Mouse (Mus musculus): Measurements from ENCODE around the gene Hif3a. TPM values are rescaled to one million over a fixed set of nuclear protein-coding genes. Genes with fewer than 3 reads are reported as not detected.

The Hif3a gene
- total and polyA plus RNA-seq, 2 experiments = 0.01 to 0.09 TPM

- no peak for DNase-seq (ENCODE audit: extremely low read depth, low read depth, low spot score)
- H3K27ac ChIP-seq (replicated peaks; ENCODE audit: insufficient read depth, low read depth, low read length) = no peak overlapping the region
These were observed 72.1 kb downstream of the Hif3a start for GRCm38 (mm10) chr7:16990006-16990744.

DNA sequence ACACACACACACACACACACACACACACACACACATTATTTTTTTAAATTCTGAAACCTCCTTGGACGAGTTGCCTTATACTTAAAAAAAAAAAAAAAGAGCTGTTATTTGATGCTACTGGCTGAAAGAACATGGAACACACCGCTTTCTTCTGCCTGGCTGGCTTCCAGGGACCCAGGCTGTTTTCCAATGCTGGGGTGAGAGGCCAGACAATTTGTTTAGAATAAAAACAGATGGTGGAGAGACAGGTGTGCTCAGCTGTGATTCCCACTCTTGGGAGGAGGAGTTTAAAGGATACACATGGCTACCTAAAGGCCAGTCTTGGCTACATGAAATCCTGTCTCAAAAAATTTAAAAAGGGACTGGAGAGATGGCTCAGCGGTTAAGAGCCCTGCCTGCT lies 73.8 kb downstream of the Hif3a start:
- WGBS = 43% methylated on average over 3 of the region's 3 CpGs
- TF ChIP-seq POLR2A (IDR thresholded peaks at IDR 0.05; ENCODE audit: extremely low read depth, insufficient read depth, low read length) (no peak), CTCF (IDR thresholded peaks at IDR 0.05; ENCODE audit: low read depth, low read length) (no peak)
- Histone ChIP-seq H3K36me3 (ENCODE audit: control insufficient read depth, insufficient read depth, low read length) (no peaks in the 10 kb centered on the region), H3K4me3 (ENCODE audit: insufficient read depth, low read depth, low read length) (no peak overlapping the region), H3K9ac (ENCODE audit: low read depth, low read length) (no peak overlapping the region), H3K4me1 (ENCODE audit: control insufficient read depth, insufficient read depth, low read length) (no peaks in the 10 kb centered on the region), H3K27ac (replicated peaks; ENCODE audit: insufficient read depth, low read depth, low read length) (no peak overlapping the region), H3K27me3 (ENCODE audit: control insufficient read depth, insufficient read depth, low read length) (0 out of 2 replicates have a peak, but pooled peaks cover 1% of the 10 kb centered on the region), H3K79me2 (ENCODE audit: control insufficient read depth, insufficient read depth, low read length) (no peaks in the 10 kb centered on the region)
- DNase-seq (ENCODE audit: extremely low read depth, low read depth, low spot score) = no peak

More at GRCm38 (mm10) chr7:16990006-16990744, 72.1 kb downstream of the Hif3a start:
- TF ChIP-seq POLR2A (IDR thresholded peaks at IDR 0.05; ENCODE audit: extremely low read depth, insufficient read depth, low read length) (no peak), CTCF (IDR thresholded peaks at IDR 0.05; ENCODE audit: low read depth, low read length) (no peak)
- WGBS = 60% methylated on average over 15 of the region's 15 CpGs
- no peaks in the 10 kb centered on the region for H3K36me3 ChIP-seq (ENCODE audit: control insufficient read depth, insufficient read depth, low read length)
- no peaks in the 10 kb centered on the region for H3K4me1 ChIP-seq (ENCODE audit: control insufficient read depth, insufficient read depth, low read length)
- no peaks in the 10 kb centered on the region for H3K79me2 ChIP-seq (ENCODE audit: control insufficient read depth, insufficient read depth, low read length)
- 0 out of 2 replicates have a peak, but pooled peaks cover 3% of the 10 kb centered on the region for H3K27me3 ChIP-seq (ENCODE audit: control insufficient read depth, insufficient read depth, low read length)
- no peak overlapping the region for H3K9ac ChIP-seq (ENCODE audit: low read depth, low read length)
- H3K4me3 ChIP-seq (ENCODE audit: insufficient read depth, low read depth, low read length) = no peak overlapping the region

GRCm38 (mm10) chr7:16987541-16988149 lies 74.6 kb downstream of the Hif3a start:
- H3K79me2 ChIP-seq (ENCODE audit: control insufficient read depth, insufficient read depth, low read length) = no peaks in the 10 kb centered on the region
- H3K4me1 ChIP-seq (ENCODE audit: control insufficient read depth, insufficient read depth, low read length) = no peaks in the 10 kb centered on the region
- no peak overlapping the region for H3K9ac ChIP-seq (ENCODE audit: low read depth, low read length)
- no peaks in the 10 kb centered on the region for H3K36me3 ChIP-seq (ENCODE audit: control insufficient read depth, insufficient read depth, low read length)
- H3K27ac ChIP-seq (replicated peaks; ENCODE audit: insufficient read depth, low read depth, low read length) = no peak overlapping the region
- no peak overlapping the region for H3K4me3 ChIP-seq (ENCODE audit: insufficient read depth, low read depth, low read length)
- TF ChIP-seq CTCF (IDR thresholded peaks at IDR 0.05; ENCODE audit: low read depth, low read length) = no peak
- no peak for TF ChIP-seq POLR2A (IDR thresholded peaks at IDR 0.05; ENCODE audit: extremely low read depth, insufficient read depth, low read length)
- no peak for DNase-seq (ENCODE audit: extremely low read depth, low read depth, low spot score)
- WGBS = 82% methylated on average over 7 of the region's 7 CpGs
- no peaks in the 10 kb centered on the region for H3K27me3 ChIP-seq (ENCODE audit: control insufficient read depth, insufficient read depth, low read length)

DNA sequence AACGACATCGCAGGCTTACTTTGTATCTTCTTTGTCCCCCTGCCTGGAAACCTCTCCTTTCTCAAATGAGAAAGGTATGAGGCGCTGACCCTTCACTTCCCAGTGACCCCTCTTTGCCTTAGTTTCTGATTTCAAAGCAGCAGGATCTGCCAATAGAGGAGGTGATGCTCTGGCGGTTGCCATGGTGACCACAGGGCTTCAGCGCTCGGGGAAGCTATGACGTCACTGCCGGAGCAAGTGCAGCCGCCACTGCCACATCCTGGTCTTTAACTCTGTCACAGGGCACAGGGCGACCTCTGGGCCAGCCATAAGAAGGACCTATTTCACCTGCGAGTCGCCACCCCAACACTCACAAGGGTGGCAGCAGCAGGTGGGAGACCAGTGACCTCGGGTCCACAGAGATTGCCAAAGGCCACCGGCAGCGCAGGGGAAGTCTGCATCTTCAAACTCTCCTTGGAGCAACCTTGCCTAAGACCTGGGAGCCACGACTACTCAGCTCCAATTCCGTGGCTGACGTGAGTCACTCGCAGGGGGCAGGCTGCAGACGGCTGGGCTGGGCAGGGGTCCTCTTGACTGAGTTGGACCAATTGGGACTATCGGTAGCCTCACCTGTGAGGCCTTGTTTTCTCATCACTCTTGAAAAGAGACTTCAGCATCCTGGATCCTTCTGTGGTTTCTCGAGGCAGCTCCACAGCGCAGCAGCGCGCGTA lies 79.2 kb downstream of the Hif3a start, which contains the start of gene Gm42372:
TSS of gene Gm42372 (plus strand) at position 228 of the 710 bp plus-strand sequence.
- Histone ChIP-seq H3K4me1 (ENCODE audit: control insufficient read depth, insufficient read depth, low read length) (peaks cover 3% of the 10 kb centered on the region; the same call in 1 of the 2 replicates), H3K9ac (ENCODE audit: low read depth, low read length) (no peak within 1 kb of the TSS), H3K27ac (replicated peaks; ENCODE audit: insufficient read depth, low read depth, low read length) (no peak within 1 kb of the TSS), H3K79me2 (ENCODE audit: control insufficient read depth, insufficient read depth, low read length) (no peaks in the 10 kb centered on the region), H3K4me3 (ENCODE audit: insufficient read depth, low read depth, low read length) (no peak within 1 kb of the TSS), H3K27me3 (ENCODE audit: control insufficient read depth, insufficient read depth, low read length) (no peaks in the 10 kb centered on the region), H3K36me3 (ENCODE audit: control insufficient read depth, insufficient read depth, low read length) (no peaks in the 10 kb centered on the region)
- WGBS = 45% methylated on average over 26 of the region's 26 CpGs
- no peak for DNase-seq (ENCODE audit: extremely low read depth, low read depth, low spot score)
- TF ChIP-seq POLR2A (IDR thresholded peaks at IDR 0.05; ENCODE audit: extremely low read depth, insufficient read depth, low read length) (no peak), CTCF (IDR thresholded peaks at IDR 0.05; ENCODE audit: low read depth, low read length) (no peak)

Other genes starting within 250 kb of the Hif3a start
- gene Strn4, start 246.5 kb downstream of the Hif3a start, total RNA-seq (2014; rRNA removed) = 18.7 and 26.3 TPM in 2 replicates
- gene Strn4, start 246.5 kb downstream of the Hif3a start, polyA plus RNA-seq (2012; rRNA removed) = 39.5 and 52.7 TPM in 2 replicates
- gene Fkrp, start 245.7 kb downstream of the Hif3a start, total RNA-seq (2014; rRNA removed) = 5.5 and 6.3 TPM in 2 replicates
- 14.3 and 15.3 TPM in 2 replicates for gene Fkrp, start 245.7 kb downstream of the Hif3a start, polyA plus RNA-seq (2012; rRNA removed)
- 2.5 and 5.1 TPM in 2 replicates for gene Prkd2, start 219.5 kb downstream of the Hif3a start, total RNA-seq (2014; rRNA removed)
- 7.8 and 11.7 TPM in 2 replicates for gene Prkd2, start 219.5 kb downstream of the Hif3a start, polyA plus RNA-seq (2012; rRNA removed)
- under 0.01 and 0.20 TPM in 2 replicates for gene Dact3, start 187.1 kb downstream of the Hif3a start, total RNA-seq (2014; rRNA removed)
- 0.52 and 0.64 TPM in 2 replicates for gene Dact3, start 187.1 kb downstream of the Hif3a start, polyA plus RNA-seq (2012; rRNA removed)
- gene Gng8, start 170.6 kb downstream of the Hif3a start, total RNA-seq (2014; rRNA removed) = not detected in 2 replicates
- gene Gng8, start 170.6 kb downstream of the Hif3a start, polyA plus RNA-seq (2012; rRNA removed) = 0.25 and 0.26 TPM in 2 replicates
- 0.07 and 0.09 TPM in 2 replicates for gene Ptgir, start 155.9 kb downstream of the Hif3a start, total RNA-seq (2014; rRNA removed)
- gene Ptgir, start 155.9 kb downstream of the Hif3a start, polyA plus RNA-seq (2012; rRNA removed) = 0.09 and 0.33 TPM in 2 replicates
- 64.9 and 77.4 TPM in 2 replicates for gene Calm3, start 138.3 kb downstream of the Hif3a start, total RNA-seq (2014; rRNA removed)
- 72.0 and 78.1 TPM in 2 replicates for gene Calm3, start 138.3 kb downstream of the Hif3a start, polyA plus RNA-seq (2012; rRNA removed)
- under 0.01 and 0.07 TPM in 2 replicates for gene Pnmal2, start 117.7 kb downstream of the Hif3a start, total RNA-seq (2014; rRNA removed)
- gene Pnmal2, start 117.7 kb downstream of the Hif3a start, polyA plus RNA-seq (2012; rRNA removed) = 0.02 and 0.10 TPM in 2 replicates
- gene Pnmal1, start 102.7 kb downstream of the Hif3a start, total RNA-seq (2014; rRNA removed) = not detected in 2 replicates
- not detected in 2 replicates for gene Pnmal1, start 102.7 kb downstream of the Hif3a start, polyA plus RNA-seq (2012; rRNA removed)
- 0.07 TPM in 1 of 2 replicates, not detected in the other for gene Gm42372, start 79.3 kb downstream of the Hif3a start, total RNA-seq (2014; rRNA removed)
- not detected in 2 replicates for gene Gm42372, start 79.3 kb downstream of the Hif3a start, polyA plus RNA-seq (2012; rRNA removed)
- gene Ccdc8, start 69.7 kb downstream of the Hif3a start, total RNA-seq (2014; rRNA removed) = 0.40 and 0.46 TPM in 2 replicates
- gene Ccdc8, start 69.7 kb downstream of the Hif3a start, polyA plus RNA-seq (2012; rRNA removed) = 0.21 and 0.35 TPM in 2 replicates
- 24.2 and 39.9 TPM in 2 replicates for gene Ppp5c, start 34.5 kb downstream of the Hif3a start, total RNA-seq (2014; rRNA removed)
- gene Ppp5c, start 34.5 kb downstream of the Hif3a start, polyA plus RNA-seq (2012; rRNA removed) = 93.2 and 112 TPM in 2 replicates
- not detected in 2 replicates for gene Psg16, start 11.6 kb upstream of the Hif3a start, total RNA-seq (2014; rRNA removed)
- not detected in 2 replicates for gene Psg16, start 11.6 kb upstream of the Hif3a start, polyA plus RNA-seq (2012; rRNA removed)
- not detected in 2 replicates for gene Ceacam3, start 87.9 kb upstream of the Hif3a start, total RNA-seq (2014; rRNA removed)
- gene Ceacam3, start 87.9 kb upstream of the Hif3a start, polyA plus RNA-seq (2012; rRNA removed) = not detected in 2 replicates
- not detected in 2 replicates for gene Psg29, start 141.1 kb upstream of the Hif3a start, total RNA-seq (2014; rRNA removed)
- not detected in 2 replicates for gene Psg29, start 141.1 kb upstream of the Hif3a start, polyA plus RNA-seq (2012; rRNA removed)

Measured in liver, adult 2 months (tissue).